Mouse (Mus musculus) heart, postnatal 0 days (tissue): ENCODE data around the gene Osbpl2. TPM values are rescaled to one million over a fixed set of nuclear protein-coding genes. Genes with fewer than 3 reads are reported as not detected.

Source experiments
- ATAC-seq: fragments of 200-750 bp; cut with Nextera tagmentation; 2 replicates; pipeline ENCODE4 v1.8.0; 2017; ENCODE audit warnings: low read depth, moderate number of reproducible peaks, moderate library complexity; ENCODE audit not compliant: insufficient read depth
- DNase-seq: peaks from one replicate; pipeline ENCODE4 v3.0.0-alpha.2; 2016; ENCODE audit warnings: low spot score
- H3K27ac ChIP-seq: fragments of 300-500 bp; sonication (generic); 2 replicates; pipeline ENCODE4 v1.5.1; 2014; ENCODE audit warnings: low read depth, mild to moderate bottlenecking
- H3K27me3 ChIP-seq: fragments of 300-500 bp; sonication (generic); 2 replicates; pipeline ENCODE4 v1.6.1; 2014; ENCODE audit warnings: low read length, mixed read lengths; ENCODE audit not compliant: control insufficient read depth, insufficient read depth
- H3K36me3 ChIP-seq: fragments of 300-500 bp; sonication (generic); replicated peaks from 2 replicates; pipeline ENCODE4 v1.6.1; 2014; ENCODE audit warnings: low read length, mixed read lengths; ENCODE audit not compliant: control insufficient read depth, insufficient read depth
- H3K4me1 ChIP-seq: fragments of 300-500 bp; sonication (generic); 2 replicates; pipeline ENCODE4 v1.6.1; 2014; ENCODE audit warnings: antibody characterized with exemption; ENCODE audit not compliant: control insufficient read depth, insufficient read depth
- H3K4me2 ChIP-seq: fragments of 300-500 bp; sonication (generic); 2 replicates; pipeline ENCODE4 v1.6.1; 2014; ENCODE audit warnings: low read depth, mild to moderate bottlenecking, low read length, moderate library complexity
- H3K4me3 ChIP-seq: fragments of 300-500 bp; sonication (generic); 2 replicates; pipeline ENCODE4 v1.5.1; 2014; ENCODE audit warnings: low read depth, low read length
- H3K9ac ChIP-seq: fragments of 300-500 bp; sonication (generic); replicated peaks from 2 replicates; pipeline ENCODE4 v1.6.1; 2014; ENCODE audit warnings: low read depth, low read length, mixed read lengths
- H3K9me3 ChIP-seq: fragments of 300-500 bp; sonication (generic); replicated peaks from 2 replicates; pipeline ENCODE4 v1.6.1; 2016; ENCODE audit warnings: low read length; ENCODE audit not compliant: control insufficient read depth
- CTCF ChIP-seq: IDR thresholded peaks from 2 replicates; pipeline ENCODE4 v1.5.1; 2016; ENCODE audit warnings: antibody characterized with exemption, control low read depth, low read depth
- EP300 ChIP-seq: IDR thresholded peaks from 2 replicates; pipeline ENCODE4 v1.6.1; 2016; ENCODE audit warnings: antibody characterized with exemption, low read depth
- WGBS: fragments of 180-500 bp; shearing (Covaris S2); extraction: QIAGEN DNeasy Blood & Tissue Kit; methylation state at CpG from one replicate; pipeline ENCODE4 v1.1.7; 2014; 5-methylcytosine and 5-hydroxymethylcytosine counted together
- polyA plus RNA-seq: library from polyadenylated mRNA; unstranded; fragments of >200 nt; fragmentation: Nextera tagmentation; extraction: Ambion mirVana; gene quantifications from 2 replicates; pipeline ENCODE4 v1.2.1, GENCODE M21; 2015
- total RNA-seq: library from RNA; depleted of rRNA; stranded (reverse); fragments of >200 nt; gene quantifications from 2 replicates; pipeline ENCODE4 v1.2.3, GENCODE M21; 2014; ENCODE audit warnings: low replicate concordance; rRNA removed

The Osbpl2 gene
- total RNA-seq (22.0 and 30.2 TPM in 2 replicates), polyA plus RNA-seq (32.4 and 34.4 TPM in 2 replicates)

DNA sequence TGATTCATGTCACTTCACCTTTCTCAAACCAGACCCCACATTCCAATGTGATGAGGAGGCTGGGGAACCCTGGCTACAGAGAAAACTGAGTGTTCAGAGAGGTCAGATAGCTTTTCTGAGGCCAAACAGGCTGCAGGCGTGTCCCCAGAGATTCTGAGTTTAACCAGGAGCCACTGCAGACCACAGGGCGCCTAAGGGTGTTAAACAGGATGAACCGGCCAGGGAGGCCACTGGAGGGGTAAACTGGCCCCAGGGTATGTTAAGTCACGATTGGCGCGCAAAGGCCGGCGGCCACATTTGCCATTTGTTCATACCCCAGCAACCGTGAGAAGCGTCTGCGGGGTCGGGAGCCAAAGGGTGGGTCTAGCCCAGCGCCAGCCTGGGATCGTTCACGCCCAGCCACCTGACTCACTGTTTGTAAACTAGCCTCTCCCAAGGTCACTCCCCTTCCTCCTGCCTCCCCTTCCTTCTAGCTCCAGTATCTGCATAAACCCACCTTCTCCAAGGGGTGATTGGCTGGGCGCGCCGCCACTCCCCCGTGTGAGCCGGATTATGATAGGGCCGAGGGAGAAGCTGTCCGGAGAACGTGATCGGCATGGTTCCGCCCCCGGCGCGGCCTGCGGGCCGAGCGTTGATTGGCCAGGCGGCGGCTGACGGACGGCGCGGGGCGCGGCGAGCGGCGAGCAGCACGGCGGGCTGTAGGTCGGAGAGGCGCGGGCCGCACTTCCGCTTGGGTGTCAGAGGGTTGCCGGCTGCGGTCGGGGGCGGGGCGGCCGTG, at the start of gene Osbpl2:
Gene Osbpl2 (plus strand): TSS at position 646 of the 778 bp plus-strand sequence.
- no peak for TF ChIP-seq CTCF
- TF ChIP-seq EP300 = no peak
- H3K4me3 ChIP-seq = peak within 1 kb of the TSS; percentile 94
- no peaks in the 10 kb centered on the region for H3K9me3 ChIP-seq
- under 1% methylated on average over 50 of the region's 55 CpGs for WGBS
- H3K4me1 ChIP-seq = peaks cover 40% of the 10 kb centered on the region
- H3K27me3 ChIP-seq = no peaks in the 10 kb centered on the region
- DNase-seq = peak; percentile 100
- peak within 1 kb of the TSS; percentile 98 for H3K4me2 ChIP-seq
- H3K9ac ChIP-seq = peak within 1 kb of the TSS; percentile 87
- H3K36me3 ChIP-seq = peaks cover 3% of the 10 kb centered on the region; the same call in 1 of the 2 replicates
- peak; percentile 98 for ATAC-seq
- peak within 1 kb of the TSS; percentile 81 for H3K27ac ChIP-seq

GRCm38 (mm10) chr2:180069770-180070480, 49.2 kb upstream of the Osbpl2 start:
- peak overlapping the region; percentile 73 for H3K4me2 ChIP-seq
- H3K36me3 ChIP-seq = 0 out of 2 replicates have a peak, but pooled peaks cover 10% of the 10 kb centered on the region
- ATAC-seq (peak; percentile 48), DNase-seq (no peak)
- H3K27me3 ChIP-seq = no peaks in the 10 kb centered on the region
- peak overlapping the region; percentile 78 for H3K4me3 ChIP-seq
- peaks cover 14% of the 10 kb centered on the region for H3K4me1 ChIP-seq
- WGBS = 30% methylated on average over 20 of the region's 20 CpGs
- H3K9me3 ChIP-seq = no peaks in the 10 kb centered on the region
- peak overlapping the region; percentile 61 for H3K9ac ChIP-seq
- H3K27ac ChIP-seq = peak overlapping the region; percentile 78
- TF ChIP-seq CTCF (no peak), EP300 (no peak)

GRCm38 (mm10) chr2:180070481-180071453, 48.3 kb upstream of the Osbpl2 start, which contains the start of gene Mtg2:
TSS of gene Mtg2 (plus strand) at chr2:180070588.
- Histone ChIP-seq H3K9ac (peak within 1 kb of the TSS; percentile 61), H3K4me2 (peak within 1 kb of the TSS; percentile 73), H3K27ac (peak within 1 kb of the TSS; percentile 78), H3K27me3 (no peaks in the 10 kb centered on the region), H3K4me3 (peak within 1 kb of the TSS; percentile 78), H3K36me3 (0 out of 2 replicates have a peak, but pooled peaks cover 10% of the 10 kb centered on the region), H3K9me3 (no peaks in the 10 kb centered on the region), H3K4me1 (peaks cover 14% of the 10 kb centered on the region)
- ATAC-seq (peak; percentile 97), DNase-seq (peak; percentile 92)
- WGBS = 5% methylated on average over 58 of the region's 58 CpGs
- TF ChIP-seq CTCF (no peak), EP300 (peak; percentile 53; the same call in 1 of the 2 replicates)

- WGBS = 65% methylated on average over 2 of the region's 2 CpGs
- TF ChIP-seq EP300 (no peak), CTCF (no peak)
- DNase-seq (no peak), ATAC-seq (no peak)
- Histone ChIP-seq H3K27ac (no peak overlapping the region), H3K4me3 (no peak overlapping the region), H3K9me3 (no peaks in the 10 kb centered on the region), H3K4me1 (peaks cover 14% of the 10 kb centered on the region), H3K36me3 (0 out of 2 replicates have a peak, but pooled peaks cover 10% of the 10 kb centered on the region), H3K9ac (no peak overlapping the region), H3K4me2 (no peak overlapping the region), H3K27me3 (no peaks in the 10 kb centered on the region)
These were observed 47.4 kb upstream of the Osbpl2 start for GRCm38 (mm10) chr2:180071671-180072070.
